Mouse (Mus musculus) embryonic facial prominence, embryonic 10.5 days (tissue): ENCODE results near the gene Tceal9. TPM values are rescaled to one million over a fixed set of nuclear protein-coding genes. Genes with fewer than 3 reads are reported as not detected.
A peak's percentile ranks its signal among the peaks of the same experiment; 100 is the strongest.

Source experiments
- DNase-seq: peaks from one replicate; pipeline ENCODE4 v3.0.0-alpha.2; 2017; ENCODE audit warnings: low spot score
- H3K27ac ChIP-seq: fragments of 300-500 bp; sonication (generic); replicated peaks from 2 replicates; pipeline ENCODE4 v1.5.1; 2016; ENCODE audit warnings: mild to moderate bottlenecking
- H3K27me3 ChIP-seq: fragments of 300-500 bp; sonication (generic); replicated peaks from 2 replicates; pipeline ENCODE4 v1.6.1; 2016; ENCODE audit warnings: low read depth, mild to moderate bottlenecking; ENCODE audit not compliant: poor library complexity, severe bottlenecking
- H3K36me3 ChIP-seq: fragments of 300-500 bp; sonication (generic); replicated peaks from 2 replicates; pipeline ENCODE4 v1.6.1; 2016; ENCODE audit warnings: mild to moderate bottlenecking, moderate library complexity
- H3K4me1 ChIP-seq: fragments of 300-500 bp; sonication (generic); 2 replicates; pipeline ENCODE4 v1.6.1; 2016
- H3K4me3 ChIP-seq: fragments of 300-500 bp; sonication (generic); 2 replicates; pipeline ENCODE4 v1.5.1; 2016; ENCODE audit warnings: mild to moderate bottlenecking, moderate library complexity
- H3K9me3 ChIP-seq: fragments of 300-500 bp; sonication (generic); 2 replicates; pipeline ENCODE4 v1.6.1; 2016; ENCODE audit warnings: mild to moderate bottlenecking
- WGBS: fragments of 180-500 bp; shearing (Covaris S2); methylation state at CpG from one replicate; pipeline ENCODE4 v1.1.7; 2016; 5-methylcytosine and 5-hydroxymethylcytosine counted together
- polyA plus RNA-seq: library from polyadenylated mRNA; unstranded; fragments of >200 nt; fragmentation: Nextera tagmentation; extraction: Ambion mirVana; gene quantifications from 2 replicates; pipeline ENCODE4 v1.2.1, GENCODE M21; 2016

Tceal9 gene
- polyA plus RNA-seq, 1 experiment from 2014 or later = 531 TPM

GRCm38 (mm10) chrX:136278401-136278800 is 33.5 kb downstream of the Tceal9 start:
- Histone ChIP-seq H3K9me3 (no peaks in the 10 kb centered on the region), H3K27ac (no peak overlapping the region), H3K4me1 (0 out of 2 replicates have a peak, but pooled peaks cover 3% of the 10 kb centered on the region), H3K4me3 (no peak overlapping the region), H3K36me3 (no peaks in the 10 kb centered on the region), H3K27me3 (peaks cover 33% of the 10 kb centered on the region)
- DNase-seq = no peak

DNA sequence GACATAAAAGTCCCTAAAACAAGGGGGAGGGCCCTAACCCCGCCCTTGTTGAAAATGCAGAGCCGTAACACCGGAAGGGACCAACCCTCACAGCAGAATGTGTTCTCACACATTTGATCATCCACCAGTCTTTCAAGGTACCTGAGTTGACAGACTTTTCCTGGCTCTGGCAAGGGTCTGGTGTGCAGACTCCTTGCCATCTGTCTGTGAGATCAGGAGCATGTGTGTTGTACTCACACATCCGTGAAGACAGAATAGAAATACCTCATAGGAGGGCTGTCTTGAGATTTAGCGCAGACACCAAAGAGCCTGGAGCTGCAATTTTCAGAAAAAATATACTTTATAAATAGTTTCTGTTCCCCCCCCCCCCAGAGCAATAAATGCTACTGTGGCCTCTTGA is 34.5 kb downstream of the Tceal9 start:
- H3K27me3 ChIP-seq = peaks cover 32% of the 10 kb centered on the region
- WGBS = 85% methylated on average over 5 of the region's 5 CpGs
- no peaks in the 10 kb centered on the region for H3K36me3 ChIP-seq
- no peak for DNase-seq
- H3K4me3 ChIP-seq = no peak overlapping the region
- H3K9me3 ChIP-seq = no peaks in the 10 kb centered on the region
- no peak overlapping the region for H3K27ac ChIP-seq
- H3K4me1 ChIP-seq = 0 out of 2 replicates have a peak, but pooled peaks cover 2% of the 10 kb centered on the region

DNA sequence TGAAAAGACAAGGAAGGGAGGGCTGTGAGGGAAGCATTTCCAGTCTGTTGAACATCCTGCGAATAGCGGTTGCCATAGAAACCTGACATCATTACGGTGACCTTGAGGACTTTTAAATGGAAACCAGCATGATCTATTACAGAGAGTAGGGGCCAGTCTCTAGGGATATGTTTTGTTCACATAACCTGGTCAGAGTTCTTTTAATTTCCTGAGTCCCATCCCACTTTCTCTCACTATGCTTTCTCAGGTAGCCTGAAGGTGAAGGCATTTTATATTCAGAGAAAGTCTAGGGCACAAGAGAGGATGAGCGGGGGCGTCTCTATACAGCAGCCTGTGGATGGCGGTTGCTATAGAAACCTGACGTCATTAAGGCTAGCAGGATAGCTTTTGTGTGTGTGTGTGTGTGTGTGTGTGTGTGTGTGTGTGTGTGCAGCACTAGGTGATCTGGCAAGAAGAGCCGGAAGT is 46.0 kb downstream of the Tceal9 start:
- 30% methylated on average over 8 of the region's 8 CpGs for WGBS
- H3K27ac ChIP-seq = peak overlapping the region; percentile 75
- no peaks in the 10 kb centered on the region for H3K9me3 ChIP-seq
- H3K4me1 ChIP-seq = peaks cover 5% of the 10 kb centered on the region; the same call in 1 of the 2 replicates
- peak; percentile 73 for DNase-seq
- peak overlapping the region; percentile 37 for H3K4me3 ChIP-seq
- H3K27me3 ChIP-seq = peaks cover 10% of the 10 kb centered on the region
- no peaks in the 10 kb centered on the region for H3K36me3 ChIP-seq

Other genes with a start within 250 kb of the Tceal9 start
- gene Arxes1, start 211.7 kb upstream of the Tceal9 start, polyA plus RNA-seq = 36.0 and 40.5 TPM in 2 replicates
- 249 and 257 TPM in 2 replicates for gene Bex2, start 176.8 kb upstream of the Tceal9 start, polyA plus RNA-seq
- not detected in 2 replicates for gene Nxf3, start 159.8 kb upstream of the Tceal9 start, polyA plus RNA-seq
- 96.6 and 96.9 TPM in 2 replicates for gene Bex4, start 106.1 kb upstream of the Tceal9 start, polyA plus RNA-seq
- gene Tceal8, start 72.7 kb upstream of the Tceal9 start, polyA plus RNA-seq = 209 and 213 TPM in 2 replicates
- 4.8 and 5.6 TPM in 2 replicates for gene Tceal5, start 41.2 kb upstream of the Tceal9 start, polyA plus RNA-seq
- 0.58 and 0.82 TPM in 2 replicates for gene Tceal7, start 30.3 kb upstream of the Tceal9 start, polyA plus RNA-seq
- 135 and 145 TPM in 2 replicates for gene Bex1, start 29.6 kb upstream of the Tceal9 start, polyA plus RNA-seq
- 691 TPM in 2 replicates for gene Bex3, start 25.2 kb downstream of the Tceal9 start, polyA plus RNA-seq